Mouse (Mus musculus): Measurements from ENCODE around the gene Gm26897. TPM values are rescaled to one million over a fixed set of nuclear protein-coding genes. Genes with fewer than 3 reads are reported as not detected.

Gene Gm26897
- polyA plus RNA-seq, 1 experiment from 2014 or later = not detected

- H3K27me3 ChIP-seq (replicated peaks; ENCODE audit: insufficient read depth, low read length) = no peaks in the 10 kb centered on the region
- no peak for TF ChIP-seq EP300 (IDR thresholded peaks at IDR 0.05)
- TF ChIP-seq CTCF (IDR thresholded peaks at IDR 0.05) = no peak
- H3K4me2 ChIP-seq (replicated peaks; ENCODE audit: low read depth, low read length) = no peak overlapping the region
- H3K36me3 ChIP-seq (ENCODE audit: insufficient read depth, low read length) = no peaks in the 10 kb centered on the region
- H3K4me1 ChIP-seq (ENCODE audit: insufficient read depth, low read depth, low read length) = peaks cover 6% of the 10 kb centered on the region; the same call in 1 of the 2 replicates
- no peak for DNase-seq (ENCODE audit: low spot score)
- H3K27ac ChIP-seq (ENCODE audit: low read length) = peak overlapping the region; percentile 9; the same call in 1 of the 2 replicates
- no peak for ATAC-seq
- no peaks in the 10 kb centered on the region for H3K9me3 ChIP-seq (ENCODE audit: low read length)
- no peak overlapping the region for H3K4me3 ChIP-seq (ENCODE audit: low read depth, low read length)
- no peak overlapping the region for H3K9ac ChIP-seq (replicated peaks; ENCODE audit: low read depth)
- WGBS = 43% methylated on average over 8 of the region's 8 CpGs
These were observed 38.4 kb downstream of the Gm26897 start for GRCm38 (mm10) chr5:111772127-111772526.

- 29% methylated on average over 13 of the region's 13 CpGs for WGBS
- H3K4me1 ChIP-seq (ENCODE audit: insufficient read depth, low read depth, low read length) = peaks cover 6% of the 10 kb centered on the region; the same call in 1 of the 2 replicates
- ATAC-seq (peak; percentile 52), DNase-seq (ENCODE audit: low spot score) (peak; percentile 31)
- peak overlapping the region; percentile 9; the same call in 1 of the 2 replicates for H3K27ac ChIP-seq (ENCODE audit: low read length)
- TF ChIP-seq CTCF (IDR thresholded peaks at IDR 0.05) (no peak), EP300 (IDR thresholded peaks at IDR 0.05) (0 out of 2 replicates have a peak, but pooled peaks have one; percentile 37)
- H3K4me3 ChIP-seq (ENCODE audit: low read depth, low read length) = no peak overlapping the region
- H3K27me3 ChIP-seq (replicated peaks; ENCODE audit: insufficient read depth, low read length) = no peaks in the 10 kb centered on the region
- no peaks in the 10 kb centered on the region for H3K36me3 ChIP-seq (ENCODE audit: insufficient read depth, low read length)
- H3K9ac ChIP-seq (replicated peaks; ENCODE audit: low read depth) = no peak overlapping the region
- no peaks in the 10 kb centered on the region for H3K9me3 ChIP-seq (ENCODE audit: low read length)
- H3K4me2 ChIP-seq (replicated peaks; ENCODE audit: low read depth, low read length) = no peak overlapping the region
These were observed 39.1 kb downstream of the Gm26897 start for GRCm38 (mm10) chr5:111772591-111773406.

- DNase-seq (ENCODE audit: low spot score) (no peak), ATAC-seq (no peak)
- Histone ChIP-seq H3K27ac (ENCODE audit: low read length) (no peak overlapping the region; the same call in 1 of the 2 replicates), H3K4me3 (ENCODE audit: low read depth, low read length) (no peak overlapping the region), H3K27me3 (replicated peaks; ENCODE audit: insufficient read depth, low read length) (no peaks in the 10 kb centered on the region), H3K9ac (replicated peaks; ENCODE audit: low read depth) (no peak overlapping the region), H3K4me1 (ENCODE audit: insufficient read depth, low read depth, low read length) (peaks cover 6% of the 10 kb centered on the region; the same call in 1 of the 2 replicates), H3K4me2 (replicated peaks; ENCODE audit: low read depth, low read length) (no peak overlapping the region), H3K9me3 (ENCODE audit: low read length) (no peaks in the 10 kb centered on the region), H3K36me3 (ENCODE audit: insufficient read depth, low read length) (no peaks in the 10 kb centered on the region)
- TF ChIP-seq CTCF (IDR thresholded peaks at IDR 0.05) = no peak
- no peak for TF ChIP-seq EP300 (IDR thresholded peaks at IDR 0.05)
- 43% methylated on average over 5 of the region's 5 CpGs for WGBS
These were observed 39.6 kb downstream of the Gm26897 start for GRCm38 (mm10) chr5:111773407-111773733.

GRCm38 (mm10) chr5:111776246-111776645 is 42.5 kb downstream of the Gm26897 start:
- no peaks in the 10 kb centered on the region for H3K27me3 ChIP-seq (replicated peaks; ENCODE audit: insufficient read depth, low read length)
- no peaks in the 10 kb centered on the region; the same call in 1 of the 2 replicates for H3K4me1 ChIP-seq (ENCODE audit: insufficient read depth, low read depth, low read length)
- 78% methylated on average over 6 of the region's 6 CpGs for WGBS
- no peak overlapping the region for H3K4me3 ChIP-seq (ENCODE audit: low read depth, low read length)
- H3K9me3 ChIP-seq (ENCODE audit: low read length) = no peaks in the 10 kb centered on the region
- no peak overlapping the region for H3K4me2 ChIP-seq (replicated peaks; ENCODE audit: low read depth, low read length)
- ATAC-seq = no peak
- no peaks in the 10 kb centered on the region for H3K36me3 ChIP-seq (ENCODE audit: insufficient read depth, low read length)
- TF ChIP-seq EP300 (IDR thresholded peaks at IDR 0.05) (no peak), CTCF (IDR thresholded peaks at IDR 0.05) (no peak)
- H3K27ac ChIP-seq (ENCODE audit: low read length) = no peak overlapping the region
- H3K9ac ChIP-seq (replicated peaks; ENCODE audit: low read depth) = no peak overlapping the region
- DNase-seq (ENCODE audit: low spot score) = no peak

GRCm38 (mm10) chr5:111778093-111778492 is 44.4 kb downstream of the Gm26897 start:
- no peak overlapping the region for H3K9ac ChIP-seq (replicated peaks; ENCODE audit: low read depth)
- H3K4me3 ChIP-seq (ENCODE audit: low read depth, low read length) = no peak overlapping the region
- no peaks in the 10 kb centered on the region for H3K4me1 ChIP-seq (ENCODE audit: insufficient read depth, low read depth, low read length)
- H3K27me3 ChIP-seq (replicated peaks; ENCODE audit: insufficient read depth, low read length) = no peaks in the 10 kb centered on the region
- TF ChIP-seq CTCF (IDR thresholded peaks at IDR 0.05) (no peak), EP300 (IDR thresholded peaks at IDR 0.05) (no peak)
- ATAC-seq (no peak), DNase-seq (ENCODE audit: low spot score) (no peak)
- H3K27ac ChIP-seq (ENCODE audit: low read length) = no peak overlapping the region
- H3K4me2 ChIP-seq (replicated peaks; ENCODE audit: low read depth, low read length) = no peak overlapping the region
- H3K9me3 ChIP-seq (ENCODE audit: low read length) = no peaks in the 10 kb centered on the region
- 65% methylated on average over 5 of the region's 5 CpGs for WGBS
- no peaks in the 10 kb centered on the region for H3K36me3 ChIP-seq (ENCODE audit: insufficient read depth, low read length)

GRCm38 (mm10) chr5:111779776-111780485 is 46.2 kb downstream of the Gm26897 start:
- no peak overlapping the region for H3K4me2 ChIP-seq (replicated peaks; ENCODE audit: low read depth, low read length)
- TF ChIP-seq CTCF (IDR thresholded peaks at IDR 0.05) (no peak), EP300 (IDR thresholded peaks at IDR 0.05) (no peak)
- 86% methylated on average over 10 of the region's 10 CpGs for WGBS
- no peak overlapping the region for H3K27ac ChIP-seq (ENCODE audit: low read length)
- no peak overlapping the region for H3K9ac ChIP-seq (replicated peaks; ENCODE audit: low read depth)
- H3K4me3 ChIP-seq (ENCODE audit: low read depth, low read length) = no peak overlapping the region
- no peak for DNase-seq (ENCODE audit: low spot score)
- H3K4me1 ChIP-seq (ENCODE audit: insufficient read depth, low read depth, low read length) = no peaks in the 10 kb centered on the region
- no peaks in the 10 kb centered on the region for H3K9me3 ChIP-seq (ENCODE audit: low read length)
- ATAC-seq = no peak
- H3K36me3 ChIP-seq (ENCODE audit: insufficient read depth, low read length) = no peaks in the 10 kb centered on the region
- no peaks in the 10 kb centered on the region for H3K27me3 ChIP-seq (replicated peaks; ENCODE audit: insufficient read depth, low read length)

Data from lung, postnatal 0 days (tissue).